Mouse (Mus musculus) hindbrain, postnatal 0 days (tissue): ENCODE measurements around the gene Tap2. TPM values are rescaled to one million over a fixed set of nuclear protein-coding genes. Genes with fewer than 3 reads are reported as not detected.
A peak's percentile ranks its signal among the peaks of the same experiment; 100 is the strongest.

Experiments
- ATAC-seq: fragments of 200-750 bp; cut with Nextera tagmentation; 2 replicates; pipeline ENCODE4 v1.8.0; 2017; ENCODE audit warnings: mild to moderate bottlenecking, moderate TSS enrichment, moderate library complexity
- DNase-seq: peaks from one replicate; pipeline ENCODE4 v3.0.0-alpha.2; 2015; ENCODE audit warnings: low spot score
- H3K27ac ChIP-seq: fragments of 300-500 bp; sonication (generic); 2 replicates; pipeline ENCODE4 v1.5.1; 2014; ENCODE audit warnings: mild to moderate bottlenecking
- H3K27me3 ChIP-seq: fragments of 300-500 bp; sonication (generic); 2 replicates; pipeline ENCODE4 v1.6.1; 2014; ENCODE audit warnings: low read length, mixed read lengths; ENCODE audit not compliant: insufficient read depth
- H3K36me3 ChIP-seq: fragments of 300-500 bp; sonication (generic); 2 replicates; pipeline ENCODE4 v1.6.1; 2014; ENCODE audit warnings: low read length, mixed read lengths; ENCODE audit not compliant: insufficient read depth
- H3K4me1 ChIP-seq: fragments of 300-500 bp; sonication (generic); 2 replicates; pipeline ENCODE4 v1.6.1; 2014; ENCODE audit warnings: antibody characterized with exemption, low read length, mixed read lengths; ENCODE audit not compliant: insufficient read depth
- H3K4me2 ChIP-seq: fragments of 300-500 bp; sonication (generic); 2 replicates; pipeline ENCODE4 v1.6.1; 2014; ENCODE audit warnings: low read depth, mild to moderate bottlenecking, low read length, moderate library complexity, mixed read lengths
- H3K4me3 ChIP-seq: fragments of 300-500 bp; sonication (generic); 2 replicates; pipeline ENCODE4 v1.5.1; 2014; ENCODE audit warnings: low read length
- H3K9ac ChIP-seq: fragments of 300-500 bp; sonication (generic); replicated peaks from 2 replicates; pipeline ENCODE4 v1.6.1; 2014; ENCODE audit warnings: mild to moderate bottlenecking, low read length, moderate library complexity, mixed read lengths
- H3K9me3 ChIP-seq: fragments of 300-500 bp; sonication (generic); 2 replicates; pipeline ENCODE4 v1.6.1; 2016; ENCODE audit warnings: low read length, mixed read lengths
- CTCF ChIP-seq: IDR thresholded peaks from 2 replicates; pipeline ENCODE4 v1.5.1; 2016; ENCODE audit warnings: antibody characterized with exemption, control low read depth, low read depth
- WGBS: fragments of 180-500 bp; shearing (Covaris S2); extraction: QIAGEN DNeasy Blood & Tissue Kit; methylation state at CpG from one replicate; pipeline ENCODE4 v1.1.7; 2014; 5-methylcytosine and 5-hydroxymethylcytosine counted together
- polyA plus RNA-seq: library from polyadenylated mRNA; unstranded; fragments of >200 nt; fragmentation: Nextera tagmentation; extraction: Ambion mirVana; gene quantifications from 2 replicates; pipeline ENCODE4 v1.2.1, GENCODE M21; 2015
- total RNA-seq: library from RNA; depleted of rRNA; stranded (reverse); fragments of >200 nt; gene quantifications from 2 replicates; pipeline ENCODE4 v1.2.3, GENCODE M21; 2014

Gene Tap2
- total and polyA plus RNA-seq, 2 experiments from 2014 or later, result 0.89 to 6.5 TPM

- DNase-seq (no peak), ATAC-seq (peak; percentile 25; the same call in 1 of the 2 replicates)
- 15% methylated on average over 18 of the region's 18 CpGs for WGBS
- H3K36me3 ChIP-seq, result no peaks in the 10 kb centered on the region
- H3K9ac ChIP-seq, result peak overlapping the region; percentile 44; the same call in 1 of the 2 replicates
- H3K27me3 ChIP-seq, result peaks cover 6% of the 10 kb centered on the region; the same call in 1 of the 2 replicates
- H3K4me2 ChIP-seq, result peak overlapping the region; percentile 62
- H3K9me3 ChIP-seq, result no peaks in the 10 kb centered on the region
- H3K4me1 ChIP-seq, result no peaks in the 10 kb centered on the region
- no peak overlapping the region for H3K27ac ChIP-seq
- H3K4me3 ChIP-seq, result peak overlapping the region; percentile 59
- no peak for TF ChIP-seq CTCF
Measured at GRCm38 (mm10) chr17:34205021-34205745, 1.9 kb downstream of the Tap2 start.

DNA sequence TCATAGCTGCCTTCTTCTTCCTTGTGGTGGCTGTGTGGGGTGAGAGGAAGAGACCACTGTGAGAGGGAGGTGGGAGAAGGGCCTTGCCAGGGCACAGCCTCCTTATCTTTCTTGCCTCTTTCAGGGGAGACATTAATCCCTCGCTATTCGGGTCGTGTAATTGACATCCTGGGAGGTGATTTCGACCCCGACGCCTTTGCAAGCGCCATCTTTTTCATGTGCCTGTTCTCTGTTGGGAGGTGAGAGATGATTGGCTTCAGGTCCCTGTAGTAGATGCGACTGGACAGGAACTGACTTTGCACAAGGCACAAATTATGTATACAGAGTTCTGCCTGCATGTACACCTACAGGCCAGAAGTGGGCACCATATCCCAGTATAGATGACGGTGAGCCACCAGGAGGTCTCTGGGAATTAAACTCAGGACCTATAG lies 2.4 kb downstream of the Tap2 start:
- no peak overlapping the region for H3K9ac ChIP-seq
- no peaks in the 10 kb centered on the region for H3K4me1 ChIP-seq
- H3K4me2 ChIP-seq, result no peak overlapping the region
- DNase-seq (peak; percentile 50), ATAC-seq (no peak)
- no peak overlapping the region for H3K27ac ChIP-seq
- H3K27me3 ChIP-seq, result peaks cover 6% of the 10 kb centered on the region; the same call in 1 of the 2 replicates
- no peaks in the 10 kb centered on the region for H3K36me3 ChIP-seq
- H3K9me3 ChIP-seq, result no peaks in the 10 kb centered on the region
- WGBS, result 23% methylated on average over 9 of the region's 9 CpGs
- no peak overlapping the region for H3K4me3 ChIP-seq
- TF ChIP-seq CTCF, result peak; percentile 73

- H3K4me1 ChIP-seq, result no peaks in the 10 kb centered on the region
- no peak overlapping the region for H3K27ac ChIP-seq
- H3K27me3 ChIP-seq, result peaks cover 6% of the 10 kb centered on the region; the same call in 1 of the 2 replicates
- no peak for ATAC-seq
- H3K4me2 ChIP-seq, result no peak overlapping the region
- TF ChIP-seq CTCF, result no peak
- no peaks in the 10 kb centered on the region for H3K9me3 ChIP-seq
- no peak for DNase-seq
- no peak overlapping the region for H3K4me3 ChIP-seq
- H3K36me3 ChIP-seq, result no peaks in the 10 kb centered on the region
- H3K9ac ChIP-seq, result no peak overlapping the region
- 83% methylated on average over 5 of the region's 5 CpGs for WGBS
Measured at GRCm38 (mm10) chr17:34206731-34207130, 3.4 kb downstream of the Tap2 start.

DNA sequence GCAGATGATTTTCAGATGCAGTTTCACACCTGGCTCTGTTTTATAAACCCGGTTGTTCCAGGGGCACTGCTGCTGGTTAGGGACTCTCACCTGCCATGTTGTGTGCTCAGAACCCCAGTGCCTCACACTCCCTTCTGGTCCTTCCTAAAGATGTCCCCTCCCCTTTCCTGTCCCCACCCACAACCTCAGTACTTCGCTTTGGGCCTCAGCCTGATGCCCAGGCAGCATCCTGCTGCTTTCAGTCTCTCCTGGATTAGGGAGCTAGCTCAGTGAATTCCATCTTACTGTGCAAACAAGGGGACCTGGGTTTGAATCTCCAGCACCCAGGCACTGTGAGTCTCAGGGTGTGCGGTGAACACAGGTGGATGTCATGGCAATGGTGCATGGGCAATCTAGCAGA lies 4.1 kb downstream of the Tap2 start:
- Histone ChIP-seq H3K9me3 (no peaks in the 10 kb centered on the region), H3K4me2 (no peak overlapping the region), H3K4me3 (no peak overlapping the region), H3K36me3 (no peaks in the 10 kb centered on the region), H3K4me1 (no peaks in the 10 kb centered on the region), H3K27me3 (peaks cover 6% of the 10 kb centered on the region; the same call in 1 of the 2 replicates), H3K9ac (no peak overlapping the region), H3K27ac (no peak overlapping the region)
- DNase-seq (no peak), ATAC-seq (no peak)
- TF ChIP-seq CTCF, result no peak
- WGBS, result 67% methylated on average over 3 of the region's 3 CpGs

DNA sequence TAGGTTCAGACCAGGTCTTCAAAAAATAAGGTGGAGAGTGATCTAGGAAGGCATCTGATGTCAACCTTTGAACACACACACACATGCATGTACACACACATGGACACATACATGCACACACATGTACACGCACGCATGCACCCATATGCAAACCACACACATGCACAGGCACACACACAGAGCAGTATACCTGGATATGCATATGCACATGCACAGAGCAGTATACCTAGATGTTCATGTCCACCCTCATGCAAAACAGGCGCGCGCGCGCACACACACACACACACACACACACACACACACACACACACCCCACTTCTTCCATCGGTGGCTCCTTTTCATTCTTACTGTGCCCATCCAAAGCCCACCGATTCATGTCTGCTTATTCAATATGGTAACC lies 4.5 kb downstream of the Tap2 start:
- Histone ChIP-seq H3K27me3 (peaks cover 10% of the 10 kb centered on the region; the same call in 1 of the 2 replicates), H3K4me2 (no peak overlapping the region), H3K4me1 (no peaks in the 10 kb centered on the region), H3K9me3 (no peaks in the 10 kb centered on the region), H3K27ac (no peak overlapping the region), H3K36me3 (no peaks in the 10 kb centered on the region), H3K9ac (no peak overlapping the region), H3K4me3 (no peak overlapping the region)
- no peak for TF ChIP-seq CTCF
- WGBS, result 96% methylated on average over 9 of the region's 9 CpGs
- ATAC-seq (no peak), DNase-seq (no peak)

GRCm38 (mm10) chr17:34208421-34208820 lies 5.1 kb downstream of the Tap2 start:
- TF ChIP-seq CTCF, result no peak
- Histone ChIP-seq H3K4me1 (no peaks in the 10 kb centered on the region), H3K36me3 (no peaks in the 10 kb centered on the region), H3K27ac (no peak overlapping the region), H3K4me2 (no peak overlapping the region), H3K27me3 (peaks cover 10% of the 10 kb centered on the region; the same call in 1 of the 2 replicates), H3K9ac (no peak overlapping the region), H3K9me3 (no peaks in the 10 kb centered on the region), H3K4me3 (no peak overlapping the region)
- ATAC-seq (no peak), DNase-seq (no peak)
- 20% methylated on average over 10 of the region's 10 CpGs for WGBS

DNA sequence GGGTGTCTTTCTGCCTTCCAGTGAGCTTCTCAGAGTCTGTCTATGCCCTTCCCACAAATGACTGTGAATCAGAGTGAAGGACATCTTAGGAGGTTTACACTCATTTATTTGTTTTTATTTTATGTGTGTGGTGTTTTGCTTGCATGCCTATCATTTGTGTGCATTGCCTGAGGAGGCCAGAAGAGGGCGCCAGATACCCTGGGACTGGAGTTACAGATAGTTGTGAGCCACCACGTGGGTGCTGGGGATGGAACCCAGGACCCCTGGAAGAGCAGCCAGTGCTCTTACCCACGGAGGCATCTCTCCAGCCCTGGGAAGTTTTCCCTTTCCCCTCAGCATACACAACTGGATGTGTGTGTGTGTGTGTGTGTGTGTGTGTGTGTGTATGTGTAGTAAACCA lies 6.4 kb downstream of the Tap2 start:
- no peak for ATAC-seq

More for the DNA sequence above, 6.4 kb downstream of the Tap2 start:
- Histone ChIP-seq H3K27me3 (peaks cover 15% of the 10 kb centered on the region), H3K27ac (no peak overlapping the region), H3K9me3 (no peaks in the 10 kb centered on the region), H3K4me2 (no peak overlapping the region), H3K4me3 (no peak overlapping the region), H3K36me3 (no peaks in the 10 kb centered on the region), H3K4me1 (no peaks in the 10 kb centered on the region), H3K9ac (no peak overlapping the region)
- no peak for DNase-seq
- peak; percentile 40 for TF ChIP-seq CTCF
- 47% methylated on average over 3 of the region's 3 CpGs for WGBS
